Mouse (Mus musculus) thymus, adult 2 months (tissue): ENCODE data around the gene Gm20388. TPM values are rescaled to one million over a fixed set of nuclear protein-coding genes. Genes with fewer than 3 reads are reported as not detected.
A peak's percentile ranks its signal among the peaks of the same experiment; 100 is the strongest.

Source experiments
- DNase-seq: peaks from one replicate; pipeline ENCODE4 v3.0.0; 2021
- H3K27ac ChIP-seq: fragments of 200-500 bp; 2 replicates; pipeline ENCODE4 v1.5.1; 2012; ENCODE audit warnings: low read length, control low read depth; ENCODE audit not compliant: control insufficient read depth, insufficient read depth
- H3K27me3 ChIP-seq: fragments of 200-500 bp; 2 replicates; pipeline ENCODE4 v1.6.1; 2012; ENCODE audit warnings: mild to moderate bottlenecking, low read length, moderate library complexity, mixed read lengths; ENCODE audit not compliant: control insufficient read depth, insufficient read depth
- H3K36me3 ChIP-seq: fragments of 200-500 bp; 2 replicates; pipeline ENCODE4 v1.6.1; 2012; ENCODE audit warnings: mild to moderate bottlenecking, low read length, moderate library complexity; ENCODE audit not compliant: control insufficient read depth, insufficient read depth
- H3K4me1 ChIP-seq: fragments of 200-500 bp; replicated peaks from 2 replicates; pipeline ENCODE4 v1.6.1; 2012; ENCODE audit warnings: low read length; ENCODE audit not compliant: control insufficient read depth, insufficient read depth
- H3K4me3 ChIP-seq: fragments of 200-500 bp; 2 replicates; pipeline ENCODE4 v1.5.1; 2012; ENCODE audit warnings: mild to moderate bottlenecking, low read length, control low read depth, moderate library complexity; ENCODE audit not compliant: control insufficient read depth, insufficient read depth
- CTCF ChIP-seq: fragments of 200-500 bp; IDR thresholded peaks from 2 replicates; pipeline ENCODE4 v1.5.1; 2012; ENCODE audit warnings: mild to moderate bottlenecking, control low read depth, low read length, moderate library complexity, borderline replicate concordance; ENCODE audit not compliant: control insufficient read depth, poor library complexity, insufficient read depth; ENCODE audit errors: extremely low read depth
- POLR2A ChIP-seq: fragments of 200-500 bp; IDR thresholded peaks from 2 replicates; pipeline ENCODE4 v1.6.1; 2012; ENCODE audit warnings: mild to moderate bottlenecking, low read length, control low read depth, moderate library complexity; ENCODE audit not compliant: control insufficient read depth, poor library complexity, insufficient read depth; ENCODE audit errors: extremely low read depth
- WGBS: fragments of 180-500 bp; shearing (Covaris S2); methylation state at CpG from one replicate; pipeline ENCODE4 v1.1.7; 2018; 5-methylcytosine and 5-hydroxymethylcytosine counted together
- polyA plus RNA-seq: library from polyadenylated mRNA; depleted of rRNA; stranded (reverse); fragments of >200 nt; gene quantifications from 2 replicates; pipeline ENCODE4 v1.2.3, GENCODE M21; 2012

The Gm20388 gene
- polyA plus RNA-seq, 1 experiment: 103 TPM

DNA sequence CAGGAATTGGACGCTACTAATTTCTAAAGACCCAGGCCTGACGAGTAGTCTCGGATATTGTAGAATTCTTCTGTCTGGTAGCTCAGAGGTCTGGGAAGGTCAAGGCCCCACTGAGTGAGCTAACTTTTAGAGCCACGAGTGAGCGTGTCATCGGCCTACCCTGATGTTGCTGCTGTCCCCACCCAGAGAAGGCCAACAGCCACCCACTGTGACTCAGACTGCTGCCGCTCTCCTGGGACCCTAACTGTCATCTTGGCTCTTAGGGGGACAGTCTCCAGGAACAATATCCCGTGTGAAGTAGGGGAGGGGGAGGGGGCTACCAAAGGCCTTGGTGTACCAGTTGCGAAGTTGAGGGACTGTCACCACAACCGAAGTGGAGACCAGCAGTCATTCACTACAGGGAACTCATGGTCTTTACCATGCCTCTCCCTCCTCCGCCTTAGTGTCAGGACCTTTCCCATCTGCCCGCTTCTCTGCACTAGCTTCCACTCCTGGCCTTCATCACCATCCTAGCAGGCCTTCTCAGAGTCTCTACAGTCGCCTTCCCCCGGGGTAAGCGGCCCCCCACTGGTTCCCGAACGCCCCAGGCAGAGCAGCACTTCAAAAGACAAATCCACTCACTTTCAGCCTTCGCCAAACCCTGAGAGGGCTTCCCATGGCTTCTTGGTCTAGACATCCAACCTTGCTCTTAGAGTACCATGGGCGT, 2036.6 kb downstream of the Gm20388 start:
- no peaks in the 10 kb centered on the region for H3K27me3 ChIP-seq
- no peak for DNase-seq
- H3K36me3 ChIP-seq: no peaks in the 10 kb centered on the region
- TF ChIP-seq POLR2A (no peak), CTCF (no peak)
- peak overlapping the region; percentile 53 for H3K4me3 ChIP-seq
- peak overlapping the region; percentile 77 for H3K27ac ChIP-seq
- 52% methylated on average over 19 of the region's 19 CpGs for WGBS
- peaks cover 26% of the 10 kb centered on the region for H3K4me1 ChIP-seq

DNA sequence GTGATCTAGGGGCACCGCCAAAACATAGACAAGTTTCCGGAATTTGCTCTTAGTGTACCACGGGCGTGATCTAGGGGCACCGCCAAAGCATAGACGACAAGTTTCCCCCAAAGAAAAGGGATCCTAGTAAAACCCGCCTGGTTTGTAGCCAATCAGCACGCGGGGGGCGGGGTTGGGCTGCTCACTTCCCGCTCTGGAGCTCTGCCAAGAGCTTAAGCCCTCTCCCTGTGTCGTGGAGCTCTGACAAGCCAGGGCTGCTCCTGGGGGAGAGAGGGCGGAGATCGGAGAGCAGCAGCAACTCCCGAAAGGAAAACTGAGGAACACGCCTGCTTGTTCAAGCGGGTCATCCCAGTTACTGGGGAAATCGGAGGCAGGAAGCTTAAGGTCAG, 2037.1 kb downstream of the Gm20388 start:
- peak; percentile 91 for DNase-seq

DNA sequence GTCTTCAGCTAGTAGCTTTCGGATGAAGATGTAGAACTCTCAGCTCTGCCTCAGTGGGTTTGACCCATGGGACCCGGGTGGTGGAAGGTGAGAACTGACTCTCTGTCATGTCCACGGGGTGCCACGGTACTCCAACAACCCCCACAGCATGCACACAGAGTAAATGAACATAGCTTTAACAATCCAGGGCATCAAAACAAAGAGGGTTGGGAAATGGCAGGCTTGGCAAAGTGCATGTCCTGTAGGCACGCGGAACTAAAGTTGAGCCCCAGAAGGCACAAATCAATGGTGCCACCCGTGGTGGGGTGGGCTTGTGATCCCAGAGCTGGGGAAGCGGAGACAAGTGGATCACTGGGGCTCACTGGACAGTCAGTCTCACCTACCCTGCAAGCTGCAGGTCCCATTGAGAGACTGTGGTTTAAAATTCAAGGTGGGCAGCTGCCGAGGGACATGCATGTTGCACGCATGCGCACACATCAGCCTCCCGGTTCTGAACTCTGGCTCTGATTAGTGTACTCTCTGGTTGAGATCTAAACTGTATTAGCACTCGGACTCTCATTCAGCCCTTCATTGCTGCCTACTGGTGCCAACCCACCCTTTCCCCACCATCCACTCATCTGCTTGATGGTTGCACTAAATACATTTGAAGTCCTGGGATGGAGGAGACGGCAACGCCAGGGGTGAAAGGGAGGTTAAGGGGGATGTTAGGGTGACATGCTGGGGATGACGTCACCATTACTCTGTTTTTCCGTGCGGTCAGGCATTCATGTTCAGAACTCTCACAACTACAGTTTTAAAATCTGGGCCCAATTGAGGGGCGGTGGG, 2037.9 kb downstream of the Gm20388 start:
- Histone ChIP-seq H3K36me3 (no peaks in the 10 kb centered on the region), H3K27ac (no peak overlapping the region; the same call in 1 of the 2 replicates), H3K27me3 (no peaks in the 10 kb centered on the region), H3K4me3 (peak overlapping the region; percentile 53), H3K4me1 (peaks cover 34% of the 10 kb centered on the region)
- 62% methylated on average over 19 of the region's 19 CpGs for WGBS
- DNase-seq: no peak
- TF ChIP-seq CTCF (no peak), POLR2A (no peak)

More for the DNA sequence above, 2037.1 kb downstream of the Gm20388 start:
- no peak for TF ChIP-seq CTCF
- peak; percentile 71 for TF ChIP-seq POLR2A
- no peaks in the 10 kb centered on the region for H3K36me3 ChIP-seq
- under 1% methylated on average over 18 of the region's 18 CpGs for WGBS
- peak overlapping the region; percentile 77 for H3K27ac ChIP-seq
- peak overlapping the region; percentile 53 for H3K4me3 ChIP-seq
- H3K27me3 ChIP-seq: no peaks in the 10 kb centered on the region
- H3K4me1 ChIP-seq: peaks cover 31% of the 10 kb centered on the region

DNA sequence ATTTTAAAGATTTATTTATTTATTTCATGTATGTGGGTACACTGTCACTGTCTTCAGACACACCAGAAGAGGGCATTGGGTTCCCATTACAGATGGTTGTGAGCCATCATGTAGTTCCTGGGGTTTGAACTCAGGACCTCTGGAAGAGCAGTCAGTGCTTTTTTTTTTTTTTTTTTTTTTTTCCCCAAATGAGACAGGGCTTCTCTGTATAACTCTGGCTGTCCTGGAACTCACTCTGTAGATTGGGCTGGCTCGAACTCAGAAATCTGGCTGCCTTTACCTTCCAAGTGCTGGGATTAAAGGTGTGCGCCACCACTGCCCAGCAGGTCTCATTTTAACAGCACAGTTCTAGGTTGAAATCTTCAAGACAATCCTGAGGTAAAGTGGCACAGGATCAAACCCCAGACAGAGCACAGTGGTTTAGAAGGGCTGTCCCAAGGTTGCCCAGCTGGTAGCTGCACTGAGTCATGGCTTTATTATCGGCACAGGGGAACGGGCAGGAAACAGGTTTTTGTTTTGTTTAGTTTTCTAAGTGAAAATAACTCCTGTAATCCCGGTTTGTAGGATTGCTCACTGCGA, 2038.7 kb downstream of the Gm20388 start, which contains the start of gene Banp:
Gene Banp, plus strand, starts transcription at position 529 of the 579 bp plus-strand sequence.
- TF ChIP-seq POLR2A (no peak), CTCF (no peak)
- WGBS: 49% methylated on average over 6 of the region's 6 CpGs
- peak within 1 kb of the TSS; percentile 78 for H3K4me3 ChIP-seq
- no peaks in the 10 kb centered on the region for H3K27me3 ChIP-seq
- no peaks in the 10 kb centered on the region for H3K36me3 ChIP-seq
- H3K27ac ChIP-seq: peak within 1 kb of the TSS; percentile 71
- H3K4me1 ChIP-seq: peaks cover 34% of the 10 kb centered on the region
- no peak for DNase-seq

DNA sequence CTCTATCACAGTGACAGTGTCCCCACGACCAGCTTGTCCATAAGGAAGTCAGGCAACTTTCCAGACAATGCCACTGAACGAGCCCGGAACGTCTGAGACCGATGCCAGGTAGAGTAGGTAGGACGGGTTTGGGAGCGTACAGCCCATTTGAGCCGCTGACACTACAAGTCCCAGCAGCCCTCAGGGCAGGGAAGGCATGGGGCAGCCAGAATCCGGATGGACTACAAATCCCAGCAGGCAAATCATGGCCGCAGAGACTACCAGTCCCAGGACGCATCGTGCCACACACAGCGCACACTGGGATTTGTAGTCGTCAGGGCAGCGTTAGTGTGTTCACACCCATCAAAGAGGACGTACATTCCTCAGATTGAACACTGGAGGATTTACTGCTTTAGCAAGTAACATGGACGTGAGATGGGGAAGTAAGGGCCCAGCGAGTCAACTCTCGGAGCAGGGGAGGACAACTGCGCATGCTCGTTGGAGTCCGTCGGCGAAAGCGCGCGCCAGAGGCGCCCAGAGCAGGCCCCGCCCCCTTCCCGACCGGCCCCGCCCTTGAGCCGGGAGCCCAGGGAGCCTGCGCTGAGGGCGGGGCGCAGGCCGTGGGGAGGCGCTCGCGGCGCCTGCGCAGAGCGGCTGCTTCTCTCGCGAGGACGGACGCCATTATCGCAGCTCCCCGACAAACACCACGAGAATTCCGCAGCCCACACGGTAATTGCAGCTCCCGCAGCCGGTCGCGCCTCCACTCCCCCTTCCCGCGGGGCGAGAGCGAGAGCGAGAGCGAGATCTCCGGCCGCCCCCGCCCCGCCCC, 2039.5 kb downstream of the Gm20388 start:
- H3K4me3 ChIP-seq: peak overlapping the region; percentile 78
- TF ChIP-seq CTCF (0 out of 2 replicates have a peak, but pooled peaks have one; percentile 25), POLR2A (peak; percentile 74)
- peaks cover 34% of the 10 kb centered on the region for H3K4me1 ChIP-seq
- peak overlapping the region; percentile 71 for H3K27ac ChIP-seq
- WGBS: under 1% methylated on average over 63 of the region's 66 CpGs
- H3K36me3 ChIP-seq: 0 out of 2 replicates have a peak, but pooled peaks cover 3% of the 10 kb centered on the region
- DNase-seq: peak; percentile 99
- no peaks in the 10 kb centered on the region for H3K27me3 ChIP-seq
